Mouse (Mus musculus) B cell, adult 67 days (primary cell): Measurements from ENCODE around the gene Filip1. TPM values are rescaled to one million over a fixed set of nuclear protein-coding genes. Genes with fewer than 3 reads are reported as not detected.

Experiments used
- total RNA-seq, 2 experiments: library from RNA; stranded (reverse); gene quantifications; 4 replicates each; pipeline ENCODE4 v1.2.4; 2023

Gene Filip1
- not detected for total RNA-seq

GRCm38 (mm10) chr9:80012751-80013150 lies at the start of gene Filip1:
Gene Filip1, minus strand, starts transcription at chr9:80012851.

GRCm38 (mm10) chr9:79792841-79793835 lies 219.5 kb downstream of the Filip1 start, which contains the start of gene Tmem30a:
Gene Tmem30a, minus strand, starts transcription at chr9:79793507.

Other genes with a start within 250 kb of the Filip1 start
- gene Tmem30a, start 219.3 kb downstream of the Filip1 start, total RNA-seq, result 10 to 100 TPM; 78.9 to 82.9 TPM
- 100 to 1,000 TPM; 176 to 179 TPM for gene Senp6, start 54.1 kb upstream of the Filip1 start, total RNA-seq
- gene Myo6, start 152.2 kb upstream of the Filip1 start, total RNA-seq, result 1 to 10 TPM; 2.7 to 4.4 TPM